Mouse (Mus musculus) erythroblast, embryonic 14.5 days (primary cell): ENCODE measurements around the gene Zmiz2.

Experiments used
- GATA1 ChIP-seq: IDR thresholded peaks from 2 replicates; pipeline ENCODE4 v1.6.1; 2012; ENCODE audit warnings: low read length, inconsistent platforms, mixed read lengths
- TAL1 ChIP-seq: IDR thresholded peaks from 3 replicates; pipeline ENCODE4 v1.6.1; 2012; ENCODE audit warnings: low read length, inconsistent platforms, mixed read lengths

GRCm38 (mm10) chr11:6393866-6394265, 5.0 kb downstream of the Zmiz2 start:
- TF ChIP-seq GATA1 (no peak), TAL1 (no peak)
